Mouse (Mus musculus): ENCODE measurements around the gene Ccr7. TPM values are rescaled to one million over a fixed set of nuclear protein-coding genes. Genes with fewer than 3 reads are reported as not detected.

Gene Ccr7
- polyA plus RNA-seq, 1 experiment from 2014 or later = 0.19 TPM

GRCm38 (mm10) chr11:99169438-99169837, 14.6 kb upstream of the Ccr7 start:
- 94% methylated on average over 2 of the region's 2 CpGs for WGBS
- Histone ChIP-seq H3K27me3 (replicated peaks) (no peaks in the 10 kb centered on the region), H3K9ac (no peak overlapping the region), H3K9me3 (no peaks in the 10 kb centered on the region), H3K4me1 (no peaks in the 10 kb centered on the region), H3K4me2 (replicated peaks) (no peak overlapping the region), H3K27ac (no peak overlapping the region), H3K36me3 (no peaks in the 10 kb centered on the region), H3K4me3 (no peak overlapping the region)
- no peak for ATAC-seq (ENCODE audit: low FRiP score, low read depth)

- Histone ChIP-seq H3K27ac (no peak overlapping the region), H3K4me2 (replicated peaks) (no peak overlapping the region), H3K4me3 (no peak overlapping the region), H3K27me3 (replicated peaks) (no peaks in the 10 kb centered on the region), H3K4me1 (no peaks in the 10 kb centered on the region), H3K9me3 (no peaks in the 10 kb centered on the region), H3K36me3 (no peaks in the 10 kb centered on the region), H3K9ac (no peak overlapping the region)
- no peak for ATAC-seq (ENCODE audit: low FRiP score, low read depth)
- 75% methylated on average over 12 of the region's 12 CpGs for WGBS
These were observed 13.2 kb upstream of the Ccr7 start for GRCm38 (mm10) chr11:99168030-99168474.

GRCm38 (mm10) chr11:99167576-99167975, 12.7 kb upstream of the Ccr7 start:
- ATAC-seq (ENCODE audit: low FRiP score, low read depth) = no peak
- Histone ChIP-seq H3K36me3 (no peaks in the 10 kb centered on the region), H3K4me2 (replicated peaks) (no peak overlapping the region), H3K27me3 (replicated peaks) (no peaks in the 10 kb centered on the region), H3K9ac (no peak overlapping the region), H3K27ac (no peak overlapping the region), H3K4me1 (no peaks in the 10 kb centered on the region), H3K4me3 (no peak overlapping the region), H3K9me3 (no peaks in the 10 kb centered on the region)
- WGBS = 89% methylated on average over 7 of the region's 7 CpGs

- H3K9ac ChIP-seq = no peak overlapping the region
- H3K36me3 ChIP-seq = no peaks in the 10 kb centered on the region
- H3K9me3 ChIP-seq = no peaks in the 10 kb centered on the region
- H3K27me3 ChIP-seq (replicated peaks) = no peaks in the 10 kb centered on the region
- no peak overlapping the region for H3K4me3 ChIP-seq
- H3K4me2 ChIP-seq (replicated peaks) = no peak overlapping the region
- no peak overlapping the region for H3K27ac ChIP-seq
- WGBS = 95% methylated on average over 7 of the region's 7 CpGs
- ATAC-seq (ENCODE audit: low FRiP score, low read depth) = no peak
- H3K4me1 ChIP-seq = no peaks in the 10 kb centered on the region
These were observed 11.4 kb upstream of the Ccr7 start for GRCm38 (mm10) chr11:99166241-99166640.

GRCm38 (mm10) chr11:99165031-99165752, 10.3 kb upstream of the Ccr7 start:
- Histone ChIP-seq H3K27ac (no peak overlapping the region), H3K27me3 (replicated peaks) (no peaks in the 10 kb centered on the region), H3K9me3 (no peaks in the 10 kb centered on the region), H3K36me3 (no peaks in the 10 kb centered on the region), H3K4me1 (no peaks in the 10 kb centered on the region), H3K9ac (no peak overlapping the region), H3K4me3 (no peak overlapping the region), H3K4me2 (replicated peaks) (no peak overlapping the region)
- WGBS = 77% methylated on average over 11 of the region's 11 CpGs
- no peak for ATAC-seq (ENCODE audit: low FRiP score, low read depth)

GRCm38 (mm10) chr11:99162972-99163686, 8.3 kb upstream of the Ccr7 start:
- H3K4me2 ChIP-seq (replicated peaks) = no peak overlapping the region
- WGBS = 78% methylated on average over 10 of the region's 10 CpGs
- H3K4me1 ChIP-seq = no peaks in the 10 kb centered on the region

GRCm38 (mm10) chr11:99161648-99162047, 6.8 kb upstream of the Ccr7 start:
- Histone ChIP-seq H3K9ac (no peak overlapping the region), H3K4me1 (no peaks in the 10 kb centered on the region), H3K27ac (no peak overlapping the region), H3K27me3 (replicated peaks) (no peaks in the 10 kb centered on the region), H3K36me3 (no peaks in the 10 kb centered on the region), H3K9me3 (no peaks in the 10 kb centered on the region), H3K4me3 (no peak overlapping the region), H3K4me2 (replicated peaks) (no peak overlapping the region)
- WGBS = 51% methylated on average over 5 of the region's 5 CpGs
- ATAC-seq (ENCODE audit: low FRiP score, low read depth) = no peak

More at GRCm38 (mm10) chr11:99162972-99163686, 8.3 kb upstream of the Ccr7 start:
- no peak for ATAC-seq (ENCODE audit: low FRiP score, low read depth)
- no peaks in the 10 kb centered on the region for H3K27me3 ChIP-seq (replicated peaks)
- no peak overlapping the region for H3K27ac ChIP-seq
- no peak overlapping the region for H3K4me3 ChIP-seq
- no peaks in the 10 kb centered on the region for H3K36me3 ChIP-seq
- no peaks in the 10 kb centered on the region for H3K9me3 ChIP-seq
- H3K9ac ChIP-seq = no peak overlapping the region

- no peaks in the 10 kb centered on the region for H3K36me3 ChIP-seq
- H3K9me3 ChIP-seq = no peaks in the 10 kb centered on the region
- H3K4me1 ChIP-seq = no peaks in the 10 kb centered on the region
- no peak for ATAC-seq (ENCODE audit: low FRiP score, low read depth)
- H3K4me2 ChIP-seq (replicated peaks) = no peak overlapping the region
- no peak overlapping the region for H3K4me3 ChIP-seq
- no peak overlapping the region for H3K27ac ChIP-seq
- H3K27me3 ChIP-seq (replicated peaks) = no peaks in the 10 kb centered on the region
- WGBS = 84% methylated on average over 6 of the region's 6 CpGs
- no peak overlapping the region for H3K9ac ChIP-seq
These were observed 5.4 kb upstream of the Ccr7 start for GRCm38 (mm10) chr11:99160228-99160627.

- H3K4me1 ChIP-seq = no peaks in the 10 kb centered on the region
- H3K27me3 ChIP-seq (replicated peaks) = no peaks in the 10 kb centered on the region
- WGBS = 87% methylated on average over 9 of the region's 9 CpGs
- no peak overlapping the region for H3K9ac ChIP-seq
- no peak for ATAC-seq (ENCODE audit: low FRiP score, low read depth)
- no peak overlapping the region for H3K27ac ChIP-seq
- H3K9me3 ChIP-seq = no peaks in the 10 kb centered on the region
- H3K4me3 ChIP-seq = no peak overlapping the region
- no peak overlapping the region for H3K4me2 ChIP-seq (replicated peaks)
- no peaks in the 10 kb centered on the region for H3K36me3 ChIP-seq
These were observed 940 bp upstream of the Ccr7 start for GRCm38 (mm10) chr11:99155817-99156216.

GRCm38 (mm10) chr11:99153767-99154753, 817 bp downstream of the Ccr7 start:
- H3K9me3 ChIP-seq = no peaks in the 10 kb centered on the region
- no peak overlapping the region for H3K9ac ChIP-seq
- WGBS = 73% methylated on average over 7 of the region's 7 CpGs
- ATAC-seq (ENCODE audit: low FRiP score, low read depth) = no peak
- peaks cover 8% of the 10 kb centered on the region for H3K4me1 ChIP-seq
- H3K27me3 ChIP-seq (replicated peaks) = no peaks in the 10 kb centered on the region
- H3K4me2 ChIP-seq (replicated peaks) = no peak overlapping the region
- H3K27ac ChIP-seq = no peak overlapping the region
- no peak overlapping the region for H3K4me3 ChIP-seq
- H3K36me3 ChIP-seq = no peaks in the 10 kb centered on the region

- Histone ChIP-seq H3K9me3 (no peaks in the 10 kb centered on the region), H3K27me3 (replicated peaks) (no peaks in the 10 kb centered on the region), H3K27ac (no peak overlapping the region), H3K36me3 (no peaks in the 10 kb centered on the region), H3K4me3 (no peak overlapping the region), H3K4me1 (peaks cover 23% of the 10 kb centered on the region), H3K4me2 (replicated peaks) (no peak overlapping the region), H3K9ac (no peak overlapping the region)
- ATAC-seq (ENCODE audit: low FRiP score, low read depth) = no peak
- 79% methylated on average over 7 of the region's 7 CpGs for WGBS
These were observed 2.3 kb downstream of the Ccr7 start for GRCm38 (mm10) chr11:99152323-99153144.
